Mouse (Mus musculus): ENCODE data around the gene Bcr.
A peak's percentile ranks its signal among the peaks of the same experiment; 100 is the strongest.

The Bcr gene

GRCm38 (mm10) chr10:75056255-75056654, 4.1 kb upstream of the Bcr start:
- DNase-seq (ENCODE audit: low read depth, low spot score) = no peak

- DNase-seq (ENCODE audit: low read depth, low spot score) = no peak
Measured at GRCm38 (mm10) chr10:75058336-75058735, 2.1 kb upstream of the Bcr start.

GRCm38 (mm10) chr10:75058761-75059395, 1.5 kb upstream of the Bcr start:
- peak; percentile 76 for DNase-seq (ENCODE audit: low read depth, low spot score)

- peak; percentile 85 for DNase-seq (ENCODE audit: low read depth, low spot score)
Measured at GRCm38 (mm10) chr10:75059396-75059795, 996 bp upstream of the Bcr start.

- DNase-seq (ENCODE audit: low read depth, low spot score) = no peak
Measured at GRCm38 (mm10) chr10:75060843-75061235, 447 bp downstream of the Bcr start.

GRCm38 (mm10) chr10:75061341-75062188, 1.2 kb downstream of the Bcr start:
- no peak for DNase-seq (ENCODE audit: low read depth, low spot score)

GRCm38 (mm10) chr10:75062189-75062561, 1.8 kb downstream of the Bcr start:
- DNase-seq (ENCODE audit: low read depth, low spot score) = peak; percentile 46

GRCm38 (mm10) chr10:75062621-75063020, 2.2 kb downstream of the Bcr start:
- DNase-seq (ENCODE audit: low read depth, low spot score) = no peak

- no peak for DNase-seq (ENCODE audit: low read depth, low spot score)
Measured at GRCm38 (mm10) chr10:75063301-75063965, 3.0 kb downstream of the Bcr start.

GRCm38 (mm10) chr10:75065691-75066090, 5.3 kb downstream of the Bcr start:
- peak; percentile 74 for DNase-seq (ENCODE audit: low read depth, low spot score)

GRCm38 (mm10) chr10:75067446-75067845, 7.1 kb downstream of the Bcr start:
- DNase-seq (ENCODE audit: low read depth, low spot score) = peak; percentile 72

- no peak for DNase-seq (ENCODE audit: low read depth, low spot score)
Measured at GRCm38 (mm10) chr10:75068086-75068485, 7.7 kb downstream of the Bcr start.

- DNase-seq (ENCODE audit: low read depth, low spot score) = no peak
Measured at GRCm38 (mm10) chr10:75068624-75069328, 8.4 kb downstream of the Bcr start.

GRCm38 (mm10) chr10:75070281-75070976, 10.0 kb downstream of the Bcr start:
- no peak for DNase-seq (ENCODE audit: low read depth, low spot score)

GRCm38 (mm10) chr10:75075665-75076064, 15.3 kb downstream of the Bcr start:
- DNase-seq (ENCODE audit: low read depth, low spot score) = no peak

- DNase-seq (ENCODE audit: low read depth, low spot score) = no peak
Measured at GRCm38 (mm10) chr10:75078174-75079128, 18.1 kb downstream of the Bcr start.

GRCm38 (mm10) chr10:75085330-75085729, 24.9 kb downstream of the Bcr start:
- DNase-seq (ENCODE audit: low read depth, low spot score) = no peak

- DNase-seq (ENCODE audit: low read depth, low spot score) = no peak
Measured at GRCm38 (mm10) chr10:75088471-75088870, 28.1 kb downstream of the Bcr start.

- no peak for DNase-seq (ENCODE audit: low read depth, low spot score)
Measured at GRCm38 (mm10) chr10:75091478-75092152, 31.2 kb downstream of the Bcr start.
